Mouse (Mus musculus) liver, postnatal 0 days (tissue): Measurements from ENCODE around the gene Kat14.

Experiments
- CTCF ChIP-seq: sonication (generic); IDR thresholded peaks from 2 replicates; pipeline ENCODE4 v1.5.1; 2016; ENCODE audit warnings: antibody characterized with exemption, low read depth
- EP300 ChIP-seq: IDR thresholded peaks from 2 replicates; pipeline ENCODE4 v1.6.1; 2016; ENCODE audit warnings: antibody characterized with exemption, low read depth, mild to moderate bottlenecking

DNA sequence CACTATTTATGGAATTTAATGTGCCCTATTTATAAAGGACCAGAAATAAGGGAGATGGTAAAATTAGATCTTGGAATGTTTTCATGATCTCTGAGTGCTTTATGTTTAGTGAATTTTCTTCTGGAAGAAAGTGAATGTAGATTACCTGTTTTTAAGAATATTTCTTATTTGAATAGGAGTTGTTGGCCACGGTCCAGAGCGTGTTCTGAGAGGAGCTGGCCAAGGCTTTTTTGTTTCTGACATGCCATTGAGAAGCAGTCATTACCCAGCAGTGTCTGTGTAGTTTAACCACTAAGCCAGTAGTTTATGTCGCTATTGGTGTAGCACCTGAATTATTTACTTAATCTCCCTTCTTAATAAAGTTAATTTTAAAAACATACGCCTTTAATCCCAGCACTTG, 13.0 kb downstream of the Kat14 start:
- TF ChIP-seq CTCF (no peak), EP300 (no peak)
